ENCODE assay signal across 8 mouse cellular contexts in genomic region chr8:87938351-87939232, GRCm38 (mm10). TPM values are rescaled to one million over a fixed set of nuclear protein-coding genes. Genes with fewer than 3 reads are reported as not detected.
DNase-seq lines count a peak whose midpoint lies in the region; ATAC-seq and TF ChIP-seq lines count a peak whose summit lies in the region.

No protein-coding gene starts in this region.

- no peak overlapping the region for H3K4me3 ChIP-seq in kidney, adult 2 months (ENCODE audit: insufficient read depth, low read depth, low read length)
- H3K4me3 ChIP-seq in intestine, postnatal 0 days (ENCODE audit: low read depth, low read length), result peak overlapping the region; percentile 1; the same call in 1 of the 2 replicates
- no peak overlapping the region for H3K4me3 ChIP-seq in liver, embryonic 16.5 days (ENCODE audit: low read depth, low read length)

- H3K27me3 ChIP-seq in kidney, adult 2 months (replicated peaks; ENCODE audit: control insufficient read depth, insufficient read depth, low read length), result no peaks in the 10 kb centered on the region
- H3K27me3 ChIP-seq in intestine, postnatal 0 days (replicated peaks; ENCODE audit: control insufficient read depth, insufficient read depth, low read length), result no peaks in the 10 kb centered on the region
- peaks cover 6% of the 10 kb centered on the region for H3K27me3 ChIP-seq in liver, embryonic 16.5 days (ENCODE audit: control insufficient read depth, insufficient read depth, low read depth, low read length)

- H3K27ac ChIP-seq in kidney, adult 2 months (ENCODE audit: insufficient read depth, low read depth, low read length), result no peak overlapping the region
- 0 out of 2 replicates have a peak overlapping the region, but pooled peaks have one; percentile 24 for H3K27ac ChIP-seq in intestine, postnatal 0 days (ENCODE audit: low read depth, low read length)
- no peak overlapping the region for H3K27ac ChIP-seq in liver, embryonic 16.5 days (ENCODE audit: low read length)

- no peaks in the 10 kb centered on the region for H3K36me3 ChIP-seq in kidney, adult 2 months (ENCODE audit: control insufficient read depth, insufficient read depth, low read length)
- H3K36me3 ChIP-seq in intestine, postnatal 0 days (ENCODE audit: control insufficient read depth, insufficient read depth), result no peaks in the 10 kb centered on the region
- no peaks in the 10 kb centered on the region for H3K36me3 ChIP-seq in liver, embryonic 16.5 days (ENCODE audit: control insufficient read depth, insufficient read depth)

- 6% methylated on average over 20 of the region's 20 CpGs for WGBS in kidney, adult 2 months
- 6% methylated on average over 20 of the region's 20 CpGs for WGBS in intestine, postnatal 0 days
- 9% methylated on average over 20 of the region's 20 CpGs for WGBS in liver, embryonic 16.5 days (ENCODE audit: insufficient replicate concordance)

- TF ChIP-seq POLR2A in kidney, adult 2 months (IDR thresholded peaks at IDR 0.05; ENCODE audit: low read depth, low read length), result no peak

- H3K9ac ChIP-seq in intestine, postnatal 0 days (ENCODE audit: low read depth, low read length), result no peak overlapping the region
- no peak overlapping the region for H3K9ac ChIP-seq in liver, embryonic 16.5 days (ENCODE audit: low read depth, low read length)

- H3K4me1 ChIP-seq in kidney, adult 2 months (ENCODE audit: control insufficient read depth, insufficient read depth, low read length), result no peaks in the 10 kb centered on the region
- H3K4me1 ChIP-seq in intestine, postnatal 0 days (replicated peaks; ENCODE audit: control insufficient read depth, insufficient read depth, low read length), result peaks cover 5% of the 10 kb centered on the region; the same call in 1 of the 2 replicates
- H3K4me1 ChIP-seq in liver, embryonic 16.5 days (ENCODE audit: control insufficient read depth, low read depth, low read length), result no peaks in the 10 kb centered on the region

- no peak for TF ChIP-seq CTCF in kidney, adult 2 months (conservative IDR thresholded peaks at IDR 0.05; ENCODE audit: insufficient read depth, insufficient read length, low read depth, low read length)
- TF ChIP-seq CTCF in intestine, postnatal 0 days (IDR thresholded peaks at IDR 0.05; ENCODE audit: low read depth), result no peak

- intact Hi-C loops in gastrocnemius, postnatal 36 days (cut with DNase I), result loop anchor here (2.0 kb wide), 1 partner anchor 20 kb away; the partner anchor contains the start of gene Zfp423

- H3K9me3 ChIP-seq in intestine, postnatal 0 days (ENCODE audit: control insufficient read depth), result no peaks in the 10 kb centered on the region
- no peaks in the 10 kb centered on the region for H3K9me3 ChIP-seq in liver, embryonic 16.5 days (replicated peaks; ENCODE audit: control insufficient read depth, low read length)

- peak; percentile 49; the same call in 1 of the 2 replicates for ATAC-seq in intestine, postnatal 0 days
- ATAC-seq in liver, embryonic 16.5 days (ENCODE audit: low read depth), result peak; percentile 48

- peak; percentile 21 for DNase-seq in kidney, adult 2 months
- DNase-seq in kidney, postnatal 14 days, result no peak
- DNase-seq in embryo, embryonic 11 days, result peak; percentile 87
- peak; percentile 68 to 80 for DNase-seq in gastrocnemius, postnatal 36 days
- peak; percentile 64 for DNase-seq in ovary, postnatal 14 days (ENCODE audit: low spot score)
- DNase-seq in spleen, postnatal 14 days (ENCODE audit: low spot score in 2 of 2), result no peak

- peak overlapping the region; percentile 48 for H3K4me2 ChIP-seq in intestine, postnatal 0 days (replicated peaks; ENCODE audit: low read depth)
- H3K4me2 ChIP-seq in liver, embryonic 16.5 days (ENCODE audit: low read depth, low read length), result peak overlapping the region; percentile 19; the same call in 1 of the 2 replicates

RNA-seq across cellular contexts. Expression of gene Zfp423, which starts 20.8 kb away (rescaled TPM):
- 4.1 and 5.6 TPM in 2 replicates for polyA plus RNA-seq in kidney, adult 2 months (2012; rRNA removed)
- total RNA-seq in gastrocnemius, postnatal 36 days (2021), result 10 to 100 TPM; 11.5 to 19.6 TPM
- polyA plus RNA-seq in intestine, postnatal 0 days (2015; fragmentation: Nextera tagmentation; extraction: Ambion mirVana), result 1.6 and 1.8 TPM in 2 replicates
- polyA plus RNA-seq in liver, embryonic 16.5 days (2015; fragmentation: Nextera tagmentation; extraction: Ambion mirVana), result 0.29 and 0.46 TPM in 2 replicates

Comparison
In these comparisons a context has a peak if more than half of its experiments do, and no peak if none do; other contexts are left out.
1. DNase-seq: peak in kidney, adult 2 months (single experiment), embryo, embryonic 11 days (single experiment), gastrocnemius, postnatal 36 days (2 of 2) and ovary, postnatal 14 days (single experiment); none in kidney, postnatal 14 days (single experiment) and spleen, postnatal 14 days (0 of 2).